Mouse (Mus musculus): ENCODE data around the gene Prkca.

Prkca gene

DNA sequence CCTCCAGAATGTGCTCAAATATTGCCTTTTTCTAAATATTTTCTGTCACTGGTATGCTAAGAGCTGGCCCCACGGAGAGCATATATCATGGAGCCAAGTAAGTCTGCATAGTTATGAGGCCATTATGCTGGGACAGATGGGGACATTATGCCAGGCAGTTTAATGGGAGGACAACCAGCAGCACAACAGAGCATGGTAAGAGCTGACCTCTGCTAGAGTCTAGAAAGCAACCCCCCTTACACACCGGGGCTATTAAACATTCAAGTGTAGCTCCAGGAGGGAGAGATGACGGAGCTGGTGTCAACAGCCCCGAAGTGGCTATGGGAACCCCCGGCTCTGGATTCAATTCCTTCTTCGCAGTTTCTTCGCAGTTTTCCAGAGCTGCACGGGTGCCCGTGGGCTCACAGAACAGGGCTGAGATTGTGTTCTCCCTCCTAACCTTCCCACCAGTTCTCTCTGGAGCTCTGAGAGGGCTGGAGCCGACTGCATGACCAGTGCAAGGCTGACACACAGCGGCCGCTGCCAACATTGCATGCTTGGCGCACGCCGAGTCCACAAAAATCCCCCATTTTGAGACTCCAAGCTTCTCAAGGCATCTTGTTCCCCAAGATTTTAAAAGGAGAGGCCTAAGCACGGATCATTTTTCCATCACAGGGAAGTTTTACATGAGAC lies 361.4 kb downstream of the Prkca start:
- DNase-seq = peak; percentile 20

DNA sequence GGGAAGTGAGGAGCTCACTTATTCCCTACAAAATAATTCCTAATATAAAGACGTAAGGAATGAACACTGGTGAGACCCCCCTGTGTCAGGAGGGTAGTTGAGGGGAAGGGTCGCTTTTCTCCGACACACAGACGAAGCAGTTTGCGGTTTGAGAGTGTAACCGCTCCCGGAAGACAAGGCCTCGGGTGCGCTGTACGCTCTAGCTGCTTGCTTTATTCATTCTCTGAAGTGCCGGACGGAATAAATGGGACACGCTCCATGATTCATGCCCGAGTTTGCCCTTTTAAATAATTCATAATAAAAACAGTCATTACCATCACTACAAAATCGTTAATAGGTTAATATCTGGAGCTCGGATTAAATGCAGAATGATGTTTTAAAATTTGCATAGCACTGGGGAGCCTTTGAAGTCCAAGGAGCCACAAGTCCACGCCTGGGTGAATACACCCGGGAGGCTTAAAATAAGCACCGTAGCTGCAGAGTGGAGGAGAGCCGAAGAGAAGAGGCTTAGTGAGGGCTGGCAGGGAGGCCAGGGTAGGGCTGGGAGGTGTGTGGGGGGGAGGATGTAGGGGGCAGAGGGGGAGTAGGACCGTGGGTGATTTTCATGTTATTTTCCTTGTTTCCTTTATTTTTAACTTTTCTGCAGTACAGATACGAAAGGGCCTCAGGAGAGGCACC lies 364.1 kb downstream of the Prkca start:
- DNase-seq = no peak

DNA sequence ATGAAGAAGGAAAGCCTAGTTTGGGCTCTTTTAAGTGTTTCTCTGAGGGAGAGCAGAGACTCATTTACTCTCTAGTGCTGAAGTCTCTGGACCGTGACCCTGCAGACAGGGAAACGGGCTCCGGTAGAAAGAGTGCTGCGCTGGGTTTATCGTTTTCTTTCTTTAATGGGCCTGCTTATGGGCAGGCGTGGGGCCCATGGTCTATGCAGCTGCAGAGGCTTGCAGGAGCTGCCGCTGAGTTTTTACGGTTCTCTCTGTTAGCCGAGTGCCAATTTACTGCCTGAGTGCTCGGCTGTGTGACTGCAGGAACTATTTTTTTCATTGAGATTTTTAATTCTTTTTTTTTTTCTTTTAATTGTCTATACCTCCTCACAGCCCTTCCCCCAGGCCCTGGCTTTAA lies 373.8 kb downstream of the Prkca start:
- DNase-seq = no peak

DNA sequence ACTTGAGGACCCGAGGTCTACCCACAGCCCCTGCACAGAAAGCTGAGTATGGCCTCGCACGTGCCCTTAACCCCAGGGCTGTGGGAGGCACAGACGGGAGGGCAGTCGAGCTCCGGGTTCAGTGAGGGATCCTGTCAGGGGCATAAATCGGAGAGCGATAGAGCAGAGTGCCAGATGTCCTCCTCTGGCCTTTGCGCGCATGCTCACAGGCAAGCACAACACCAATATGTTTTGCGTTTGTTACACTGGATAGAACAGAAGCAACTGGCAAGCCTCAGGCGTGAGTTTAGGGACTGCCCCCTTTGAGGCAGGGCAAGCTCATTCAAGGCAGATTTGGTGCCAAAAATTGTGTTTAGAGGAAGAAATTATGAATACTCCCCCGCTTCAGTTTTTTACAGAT lies 375.6 kb downstream of the Prkca start:
- no peak for DNase-seq

DNA sequence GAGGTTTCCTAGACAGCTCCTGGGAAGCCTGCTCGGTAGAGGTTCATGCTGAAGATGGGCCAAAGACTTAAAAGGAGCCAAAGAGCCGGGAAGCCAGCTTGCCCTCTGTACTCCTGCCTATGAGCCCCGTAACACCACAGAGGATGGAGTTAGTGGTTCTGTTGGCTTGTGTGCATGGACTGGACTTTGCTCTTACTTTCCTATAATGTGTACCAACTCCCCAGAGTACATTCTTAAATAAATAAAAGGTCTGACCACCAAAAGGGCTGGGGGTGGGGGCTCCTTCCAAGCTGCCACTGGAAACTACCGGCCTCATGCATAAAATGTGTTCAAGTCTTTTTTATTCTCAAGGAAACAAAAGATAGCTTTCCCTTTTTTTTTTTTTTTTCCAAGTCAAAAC lies 377.5 kb downstream of the Prkca start:
- no peak for DNase-seq

DNA sequence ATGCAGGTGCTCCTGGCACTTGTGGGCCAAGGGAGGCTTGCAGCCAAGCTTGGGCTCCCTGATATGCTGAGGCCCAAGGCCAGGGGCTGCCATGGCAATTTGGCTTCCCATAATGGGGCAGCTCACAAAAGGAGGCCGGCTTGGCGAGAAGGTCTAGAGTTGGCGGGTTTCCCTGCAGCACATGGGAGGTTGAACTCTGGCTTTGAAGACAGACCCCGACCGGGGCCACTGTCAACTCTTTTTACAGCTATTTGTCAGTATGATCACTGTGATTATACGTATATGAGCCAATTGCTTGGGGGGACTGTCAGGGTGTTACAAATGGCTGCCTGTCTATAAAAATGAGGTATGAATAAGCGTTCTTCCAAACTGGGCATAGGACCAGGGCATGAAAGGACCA lies 378.3 kb downstream of the Prkca start:
- peak; percentile 22 for DNase-seq

DNA sequence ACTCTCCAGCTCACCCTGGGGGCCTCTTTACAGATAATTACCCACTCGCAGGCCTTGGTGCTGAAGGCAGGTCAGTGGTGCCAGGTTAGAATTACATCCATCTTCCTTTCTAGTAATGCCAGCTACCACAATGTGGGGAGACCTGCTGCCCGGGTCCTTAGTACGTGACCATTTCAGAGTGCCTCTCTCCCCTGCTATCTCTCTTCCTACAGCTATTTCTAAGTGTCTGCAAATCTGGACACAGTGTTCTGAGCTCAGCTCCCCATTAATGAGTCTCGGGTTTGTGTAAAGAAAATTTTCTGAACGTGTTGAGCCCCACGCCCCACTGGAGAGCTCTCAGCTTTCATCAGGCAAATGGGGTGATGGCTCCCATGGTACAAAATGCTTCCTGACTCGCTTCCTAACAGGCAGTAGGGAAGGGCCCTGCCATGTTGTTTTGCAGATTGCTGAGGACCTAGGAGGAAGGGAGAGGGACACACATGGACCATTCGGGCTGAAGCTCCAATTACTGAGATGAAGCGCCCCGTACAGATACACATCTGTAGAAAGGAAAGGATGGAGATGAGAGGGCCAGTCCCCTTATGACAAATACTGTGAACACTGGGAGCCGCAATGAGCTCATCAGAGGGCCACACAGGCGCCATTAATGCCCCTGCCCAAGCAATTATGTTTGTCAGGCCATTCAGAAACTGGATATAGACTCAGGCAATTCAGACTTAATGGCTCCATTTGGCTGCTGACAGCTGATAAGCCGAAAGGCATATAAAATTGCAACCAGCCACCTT lies 386.0 kb downstream of the Prkca start:
- DNase-seq = no peak

DNA sequence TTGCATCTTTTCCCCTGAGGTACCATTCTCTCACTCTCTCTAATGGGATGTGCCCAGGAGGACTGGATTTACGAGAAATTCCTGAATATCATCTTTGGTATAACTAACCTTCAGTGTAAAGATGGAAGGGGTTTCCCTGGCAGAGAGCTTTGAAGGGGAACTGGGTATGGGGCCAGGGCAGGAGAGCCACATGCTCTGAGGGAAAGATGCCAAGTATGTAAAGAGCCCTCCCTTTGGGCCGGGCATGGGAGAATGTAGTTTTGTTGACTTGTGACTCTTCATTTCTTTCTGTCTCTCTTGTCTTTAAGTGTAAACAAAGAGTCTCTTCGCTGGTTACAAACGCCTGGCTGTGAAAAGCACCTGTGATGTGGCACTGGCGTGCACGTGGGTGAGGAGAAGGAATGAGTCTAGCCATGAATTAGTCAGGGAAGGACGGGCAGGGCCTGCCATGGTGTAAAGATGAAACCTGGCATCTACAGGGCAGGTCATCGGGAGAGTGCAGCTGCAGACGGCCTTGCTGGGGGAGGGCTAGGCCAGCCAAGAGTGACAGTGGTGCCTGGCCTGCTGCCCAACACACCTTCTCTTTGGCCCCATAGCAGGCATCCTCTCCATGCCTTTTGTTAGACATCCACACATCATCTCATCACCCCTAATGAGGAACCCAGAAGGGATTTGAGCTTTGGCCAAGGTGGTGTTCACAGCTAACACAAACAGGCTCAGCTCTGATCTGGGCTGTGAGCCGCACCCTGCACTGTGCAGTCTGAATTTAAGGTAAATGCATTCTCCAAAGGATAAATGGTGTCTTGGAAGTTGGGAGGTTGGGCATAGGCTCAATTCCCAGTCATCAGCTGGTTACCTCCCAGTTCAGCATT lies 388.3 kb downstream of the Prkca start:
- no peak for DNase-seq

DNA sequence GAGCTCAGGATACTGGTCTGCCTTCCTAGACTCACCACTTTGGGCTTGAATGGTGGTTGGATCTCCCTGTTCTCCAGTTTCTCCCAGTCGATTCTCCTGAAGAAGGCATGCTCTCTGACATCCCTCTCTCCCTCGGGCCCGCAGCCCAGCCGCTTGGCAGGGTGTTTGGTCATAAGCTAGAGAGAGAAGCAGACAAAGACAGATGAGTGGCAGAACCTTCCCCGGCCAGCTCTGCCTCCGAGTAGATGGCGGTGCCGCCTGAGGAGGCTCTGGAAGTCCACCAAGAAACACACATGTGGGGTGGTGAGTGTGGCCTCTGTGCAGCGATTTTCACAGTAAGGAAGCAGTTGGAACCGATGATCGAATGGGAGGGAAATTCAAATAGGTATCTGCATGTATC lies 392.3 kb downstream of the Prkca start:
- DNase-seq = peak; percentile 4

DNA sequence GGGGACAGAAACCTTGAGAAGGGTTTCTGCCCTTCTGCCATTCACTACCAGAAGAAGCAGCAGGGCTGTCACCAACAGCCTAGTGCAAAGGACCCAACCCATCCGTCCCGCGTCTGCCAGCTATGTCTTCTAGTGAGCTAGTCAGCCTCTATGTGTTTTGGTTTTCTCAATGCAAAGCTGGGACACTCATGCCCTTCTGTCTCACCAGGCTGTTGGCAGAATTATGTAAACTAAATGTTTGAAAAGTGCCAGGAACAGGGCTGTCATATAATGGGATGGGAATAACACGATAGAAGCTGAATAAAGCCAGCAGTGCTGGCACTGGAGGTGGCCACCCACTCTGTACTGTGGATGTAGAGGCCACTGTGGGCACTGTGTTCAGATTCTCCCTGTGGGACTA lies 393.1 kb downstream of the Prkca start:
- DNase-seq = no peak

DNA sequence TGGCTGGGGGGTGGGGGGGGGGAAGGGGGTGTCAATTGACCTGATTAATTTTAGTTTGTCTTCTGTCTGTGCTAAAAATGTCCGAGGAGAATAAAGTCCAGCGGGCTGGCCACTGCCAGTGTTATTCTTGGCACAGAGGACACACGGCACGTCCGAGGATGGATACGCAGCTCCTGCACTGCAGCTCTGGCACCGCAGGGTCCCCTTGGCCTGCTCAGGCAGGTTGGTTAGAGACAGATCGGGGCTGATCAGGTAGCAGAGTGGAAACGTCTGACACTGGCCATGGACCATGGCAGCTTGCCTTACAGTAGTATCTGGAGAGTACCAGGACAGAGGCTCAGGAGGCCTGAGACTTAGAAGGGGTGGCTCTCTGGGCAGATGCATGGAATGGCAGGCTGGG lies 393.5 kb downstream of the Prkca start:
- DNase-seq = no peak

DNA sequence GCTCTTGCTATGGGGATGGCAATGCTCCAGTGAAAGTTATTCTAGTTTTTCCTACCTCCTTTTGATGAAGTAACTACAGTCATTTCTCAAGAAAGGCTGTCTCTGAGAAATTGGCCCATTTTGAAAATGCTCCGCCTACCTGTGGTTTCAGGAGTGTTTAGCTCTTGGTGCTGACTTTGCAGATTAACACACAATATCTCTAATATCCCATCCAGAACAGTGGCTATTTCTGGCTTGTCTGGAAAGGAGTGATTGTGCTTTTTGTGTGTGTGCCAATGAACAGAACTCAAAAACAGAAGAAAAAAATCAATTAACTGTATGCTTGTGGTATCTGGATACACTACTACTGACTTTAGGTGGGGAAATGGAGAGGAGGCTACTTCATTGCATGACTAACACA lies 395.8 kb downstream of the Prkca start:
- DNase-seq = no peak

DNA sequence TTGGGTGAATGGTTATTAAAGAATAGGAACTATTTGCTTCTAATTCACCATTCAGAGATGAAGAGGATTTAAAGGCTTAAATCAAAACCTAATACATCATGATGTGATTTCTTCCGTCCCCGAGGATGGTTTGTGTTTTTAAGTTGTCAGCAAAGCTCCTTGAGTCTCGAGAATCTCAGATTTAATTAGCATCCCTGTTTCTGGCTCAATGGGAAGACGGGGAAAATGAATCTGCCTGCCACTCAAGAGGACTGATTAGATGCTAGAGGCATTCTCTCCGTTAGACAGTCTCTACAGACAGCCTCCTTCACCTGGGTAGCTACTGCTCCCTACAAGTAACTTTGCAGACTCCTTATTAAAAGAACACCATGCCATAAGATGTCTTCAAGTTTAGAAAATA lies 396.9 kb downstream of the Prkca start:
- DNase-seq = no peak

DNA sequence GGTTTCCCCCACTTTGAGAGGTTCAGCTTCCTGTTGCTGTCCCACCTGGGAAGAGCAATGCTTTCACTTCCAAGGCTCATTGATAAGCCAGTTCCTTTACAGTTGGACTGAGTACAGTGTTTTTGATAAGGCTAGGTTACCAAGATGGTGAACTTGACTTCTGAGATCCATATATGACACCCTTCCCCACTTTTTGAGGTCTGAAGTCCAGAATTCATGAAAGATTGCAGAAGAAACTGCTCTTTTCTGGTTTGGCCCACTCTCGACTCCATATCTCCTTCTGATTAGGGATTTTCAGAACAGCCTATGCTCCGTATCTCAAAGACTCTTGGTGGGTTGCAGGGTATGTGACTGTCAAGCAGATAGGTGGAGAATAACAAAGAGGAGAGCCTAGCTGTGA lies 406.8 kb downstream of the Prkca start:
- DNase-seq = no peak

DNA sequence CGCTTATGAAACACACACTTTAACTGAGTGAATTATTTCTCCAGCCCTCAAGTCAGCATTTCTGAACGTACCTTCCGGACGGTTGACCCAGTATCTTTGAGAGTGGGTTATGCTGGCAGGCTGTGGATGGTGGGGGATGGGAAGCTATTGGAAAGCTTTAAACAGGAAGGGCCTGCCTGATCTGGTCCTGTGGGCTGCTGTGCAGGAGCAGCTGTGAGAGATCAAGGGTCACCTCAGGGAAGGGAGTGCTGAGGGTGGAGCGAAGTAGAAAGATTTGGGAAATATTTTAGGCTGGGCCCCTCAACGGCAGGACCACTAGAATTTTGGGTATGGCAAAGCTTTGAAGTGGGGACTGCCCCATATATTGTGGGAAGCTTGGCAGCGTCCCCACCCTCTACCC lies 412.0 kb downstream of the Prkca start:
- DNase-seq = no peak

DNA sequence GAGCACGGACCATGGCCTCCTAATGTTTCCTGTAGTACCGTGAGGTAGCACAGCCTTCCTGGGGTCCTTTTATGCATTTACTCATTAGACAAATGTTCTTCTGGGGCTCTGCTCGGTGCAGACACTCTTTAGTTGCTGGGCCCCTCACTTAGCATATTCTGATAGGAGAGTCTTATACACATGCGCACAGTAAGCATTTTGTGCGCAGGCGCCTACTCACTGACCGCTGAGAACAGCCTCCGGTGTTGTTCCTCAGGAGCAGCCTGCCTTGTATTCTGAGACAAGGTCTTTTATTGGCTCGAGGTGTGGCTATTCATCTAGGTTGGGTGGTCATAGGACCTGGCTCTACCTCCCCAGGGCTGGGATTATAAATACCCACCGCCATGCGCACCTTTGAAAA lies 412.4 kb downstream of the Prkca start:
- DNase-seq = no peak

DNA sequence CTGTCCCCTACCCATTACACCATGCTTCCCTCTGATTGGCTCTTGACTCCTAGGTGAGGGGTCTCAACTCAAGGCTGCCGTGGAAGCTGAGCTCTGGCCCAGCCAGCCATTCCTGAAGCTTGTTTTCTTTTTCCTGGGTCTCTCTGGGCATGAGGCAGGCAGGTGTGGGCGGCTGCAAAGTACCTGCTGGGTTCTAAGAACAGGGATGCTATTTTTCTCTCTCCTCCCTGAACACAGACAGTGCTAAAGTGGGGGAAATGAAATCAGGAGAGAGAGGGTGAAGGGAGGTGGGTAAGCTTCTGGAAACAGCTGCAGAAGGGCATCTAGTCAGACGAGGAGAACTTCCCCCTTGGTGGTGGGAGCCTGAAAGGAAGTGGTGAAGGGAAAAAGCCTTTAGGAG lies 414.0 kb downstream of the Prkca start:
- no peak for DNase-seq

DNA sequence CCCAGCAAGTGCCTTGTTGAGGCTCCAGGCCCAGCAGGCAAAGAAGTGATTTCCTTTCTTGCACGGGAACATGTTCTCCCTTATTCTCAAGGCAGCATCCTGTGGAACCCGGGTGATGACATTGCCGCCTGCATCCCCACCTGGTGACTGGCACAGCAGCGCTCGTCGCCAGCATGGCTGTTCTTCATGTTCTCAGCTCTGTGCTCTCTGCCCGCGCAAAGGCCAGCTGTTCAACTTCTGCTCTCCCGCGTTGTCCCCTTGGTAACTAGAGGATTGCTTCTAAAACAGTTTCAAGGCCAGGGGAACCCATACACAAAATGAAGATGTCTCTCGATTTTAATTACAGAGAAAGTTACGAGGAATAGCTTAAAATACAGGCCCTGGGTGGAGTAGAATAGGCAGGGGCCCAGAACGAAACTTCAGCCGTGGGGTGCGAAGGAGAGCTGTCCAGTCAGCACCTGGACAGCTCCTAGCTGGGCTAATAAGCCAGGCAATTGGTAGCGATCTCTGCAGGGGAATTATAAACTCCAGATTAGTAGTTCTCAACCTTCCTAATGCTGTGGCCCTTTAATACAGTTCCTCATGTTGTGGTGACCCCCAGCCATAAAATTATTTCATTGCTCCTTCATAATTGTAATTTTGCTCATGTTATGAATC lies 423.7 kb downstream of the Prkca start:
- DNase-seq = no peak

DNA sequence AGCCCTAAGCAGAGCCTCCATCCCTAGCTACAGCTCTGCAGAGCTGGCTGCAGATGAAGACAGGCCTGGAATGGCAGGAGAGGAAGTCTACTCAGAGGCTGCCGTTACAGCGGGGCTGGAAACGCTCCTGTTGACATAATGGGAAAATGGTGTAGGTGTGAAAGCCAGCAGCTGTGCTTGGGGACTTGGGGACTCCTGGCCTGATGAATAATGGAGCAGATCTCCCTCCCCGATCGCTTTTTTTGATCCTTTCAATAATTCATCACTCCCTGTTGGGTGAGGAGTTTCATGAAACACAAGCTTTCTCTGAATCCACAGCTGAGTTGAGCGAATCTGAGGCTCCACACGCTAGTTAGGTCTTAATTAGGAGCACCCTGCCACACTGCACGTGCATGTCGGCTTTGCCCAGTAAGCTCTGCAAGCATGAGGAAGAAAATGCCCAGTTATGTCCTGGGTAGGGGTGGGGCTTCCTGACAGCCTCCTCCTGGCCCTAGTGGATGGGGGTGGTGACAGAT lies 425.9 kb downstream of the Prkca start:
- DNase-seq = no peak

DNA sequence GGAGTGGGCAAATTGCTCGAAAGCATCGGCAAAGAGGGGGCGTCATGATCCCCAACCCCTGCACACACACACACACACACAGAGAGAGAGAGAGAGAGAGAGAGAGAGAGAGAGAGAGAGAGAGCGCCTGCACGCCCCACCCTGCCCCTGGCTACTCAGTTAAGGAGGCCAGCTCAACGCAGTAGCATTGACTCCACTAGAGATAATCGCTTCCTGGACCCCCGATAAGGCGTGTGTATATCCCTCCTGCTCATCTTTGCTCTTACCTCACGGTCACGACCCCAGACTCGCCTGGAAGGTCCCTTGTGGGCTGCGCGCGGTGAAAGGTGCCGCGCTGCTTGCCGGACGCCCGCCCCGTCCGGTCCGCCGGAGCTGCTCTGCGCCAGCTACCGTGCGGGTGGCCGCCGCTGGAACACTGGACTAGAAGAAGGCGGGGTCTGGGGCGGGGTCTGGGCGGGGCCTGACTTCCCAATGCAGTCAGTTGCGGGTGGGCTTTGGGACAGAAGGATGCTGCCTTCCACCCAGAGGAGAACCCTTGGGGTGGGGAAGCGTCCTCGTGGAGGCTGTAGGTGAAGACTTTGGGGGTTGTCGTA lies 429.0 kb downstream of the Prkca start, which contains the start of gene Cacng5:
Gene Cacng5 (minus strand): TSS at position 422 of the 593 bp plus-strand sequence.
- DNase-seq = no peak

DNA sequence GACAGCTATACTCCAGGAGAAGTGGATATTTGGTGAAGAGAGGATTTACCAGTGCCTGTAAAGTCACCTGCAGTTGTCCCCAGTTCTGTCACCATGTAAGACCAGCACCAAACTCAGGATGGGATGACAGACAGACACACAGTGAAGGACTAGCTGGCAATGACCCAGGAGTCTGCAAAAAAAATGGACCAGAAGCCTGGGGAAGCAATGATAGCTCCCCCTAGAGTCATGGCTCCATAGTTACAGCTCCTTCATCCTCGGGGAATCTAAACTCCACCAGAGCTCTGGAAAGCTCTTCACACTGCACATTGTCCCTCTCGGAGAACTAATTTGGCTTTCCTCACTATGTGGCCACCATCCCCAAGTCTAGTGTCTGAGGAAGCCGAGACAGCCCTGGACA lies 430.4 kb downstream of the Prkca start:
- no peak for DNase-seq

DNA sequence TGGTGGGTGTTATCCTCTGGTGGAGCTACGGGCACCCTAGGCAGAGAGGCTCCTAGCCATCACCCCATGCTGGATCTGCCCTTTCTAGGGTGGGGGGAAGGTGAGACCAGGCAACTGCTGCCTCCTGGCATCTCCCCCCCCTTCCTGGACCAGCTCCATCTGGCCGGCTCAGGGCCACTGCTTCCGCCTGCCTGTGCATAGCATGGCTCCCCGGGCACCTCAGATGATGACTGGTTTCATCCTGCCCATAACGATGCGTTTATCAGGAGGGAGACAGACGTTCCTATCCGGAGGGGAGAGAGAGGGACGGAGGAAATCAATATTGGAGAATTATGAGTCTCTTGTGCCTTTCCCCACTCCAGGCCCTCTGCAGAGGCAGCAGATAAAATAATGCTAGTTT lies 438.4 kb downstream of the Prkca start:
- no peak for DNase-seq

Measured in cerebellum, adult 11 months (tissue).